8 mouse cellular contexts compared by ENCODE assay signal in the genomic region with DNA sequence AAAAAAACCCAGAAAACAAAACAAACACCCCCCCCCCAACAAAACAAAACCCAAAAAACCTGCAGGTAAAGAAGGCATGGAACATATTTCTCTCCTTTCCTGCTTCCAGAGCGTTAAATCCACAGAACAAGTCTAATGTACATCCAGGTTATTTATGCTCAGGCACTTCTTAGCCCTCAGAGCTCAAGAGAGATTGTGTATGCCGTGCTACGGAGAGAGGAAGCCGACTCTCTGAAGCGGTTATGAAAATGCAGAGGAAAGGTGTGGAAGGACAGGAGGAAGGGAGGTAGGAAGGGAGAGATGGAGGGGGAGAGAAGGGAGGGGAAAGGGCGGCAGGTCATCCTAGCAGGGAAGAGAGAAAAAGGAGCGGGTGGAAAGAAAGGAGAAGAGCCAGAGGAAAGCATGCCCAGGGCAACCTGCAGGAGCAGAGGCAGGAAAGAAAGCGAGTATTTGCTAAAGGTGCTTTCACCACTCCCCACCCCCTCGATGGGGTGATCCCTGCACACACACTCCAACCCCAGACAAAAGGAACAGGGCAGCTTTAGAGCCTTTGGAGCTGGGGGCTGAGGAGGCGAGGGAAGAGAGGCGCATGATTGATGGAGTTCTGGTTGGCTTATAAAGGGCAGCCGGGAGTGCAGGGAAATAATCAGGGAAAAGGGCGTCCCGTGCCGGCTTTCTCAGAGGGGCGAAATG.
DNase-seq lines count a peak whose midpoint lies in the region; ATAC-seq lines count a peak whose summit lies in the region.

No protein-coding gene starts in this region.

- H3K4me2 ChIP-seq in neural tube, embryonic 12.5 days (replicated peaks) = peak overlapping the region; percentile 61

- peaks cover 25% of the 10 kb centered on the region for H3K4me1 ChIP-seq in forebrain, embryonic 10.5 days
- peaks cover 14% of the 10 kb centered on the region; the same call in 1 of the 2 replicates for H3K4me1 ChIP-seq in neural tube, embryonic 12.5 days

- H3K9me3 ChIP-seq in forebrain, embryonic 10.5 days = peaks cover 6% of the 10 kb centered on the region; the same call in 1 of the 2 replicates
- 0 out of 2 replicates have a peak, but pooled peaks cover 7% of the 10 kb centered on the region for H3K9me3 ChIP-seq in neural tube, embryonic 12.5 days

- H3K27me3 ChIP-seq in forebrain, embryonic 10.5 days (ENCODE audit: poor library complexity, severe bottlenecking) = peaks cover 23% of the 10 kb centered on the region
- no peaks in the 10 kb centered on the region for H3K27me3 ChIP-seq in neural tube, embryonic 12.5 days (replicated peaks)

- WGBS in forebrain, embryonic 10.5 days = 12% methylated on average over 16 of the region's 16 CpGs
- WGBS in neural tube, embryonic 12.5 days = 6% methylated on average over 16 of the region's 16 CpGs

- H3K4me3 ChIP-seq in forebrain, embryonic 10.5 days = peak overlapping the region; percentile 42
- peak overlapping the region; percentile 24 for H3K4me3 ChIP-seq in neural tube, embryonic 12.5 days

- ATAC-seq in neural tube, embryonic 12.5 days (ENCODE audit: low FRiP score, low read depth) = peak; percentile 87

- peak overlapping the region; percentile 29; the same call in 1 of the 2 replicates for H3K9ac ChIP-seq in neural tube, embryonic 12.5 days

- no peaks in the 10 kb centered on the region for H3K36me3 ChIP-seq in forebrain, embryonic 10.5 days (replicated peaks)
- H3K36me3 ChIP-seq in neural tube, embryonic 12.5 days = no peaks in the 10 kb centered on the region

- DNase-seq in kidney, adult 18-20 months = peak; percentile 35
- DNase-seq in kidney, adult 9 months = no peak
- DNase-seq in forebrain, embryonic 10.5 days (ENCODE audit: extremely low spot score, low spot score) = peak; percentile 45
- peak; percentile 20 for DNase-seq in kidney, postnatal 14 days
- no peak for DNase-seq in testis, postnatal 10 days (ENCODE audit: low spot score)
- no peak for DNase-seq in frontal cortex, postnatal 14 days (ENCODE audit: low spot score in 2 of 2)
- no peak for DNase-seq in right cerebral cortex, postnatal 10 days (ENCODE audit: low spot score in 2 of 2)

- peak overlapping the region; percentile 80 for H3K27ac ChIP-seq in forebrain, embryonic 10.5 days
- H3K27ac ChIP-seq in neural tube, embryonic 12.5 days = no peak overlapping the region

Comparison
In these comparisons a context has a peak if more than half of its experiments do, and no peak if none do; other contexts are left out.
1. DNase-seq: peak in kidney, adult 18-20 months (single experiment), forebrain, embryonic 10.5 days (single experiment) and kidney, postnatal 14 days (single experiment); none in kidney, adult 9 months (single experiment), testis, postnatal 10 days (single experiment), frontal cortex, postnatal 14 days (0 of 2) and right cerebral cortex, postnatal 10 days (0 of 2).